Mouse (Mus musculus) heart, embryonic 13.5 days (tissue): Measurements from ENCODE around the gene Cdca5. TPM values are rescaled to one million over a fixed set of nuclear protein-coding genes. Genes with fewer than 3 reads are reported as not detected.
"Not testable (repeated sequence)": the region's sequence is repeated elsewhere in the genome, so short reads cannot be mapped to it uniquely, and the experiment has no call there.

ENCODE experiments used
- ATAC-seq: fragments of 200-750 bp; cut with Nextera tagmentation; 2 replicates; pipeline ENCODE4 v1.8.0; 2017; ENCODE audit warnings: moderate TSS enrichment; ENCODE audit not compliant: insufficient number of reproducible peaks, low FRiP score, low TSS enrichment; ENCODE audit errors: extremely low read depth
- H3K27ac ChIP-seq: fragments of 300-500 bp; sonication (generic); replicated peaks from 2 replicates; pipeline ENCODE4 v1.5.1; 2015; ENCODE audit warnings: moderate library complexity, mild to moderate bottlenecking, inconsistent platforms
- H3K27me3 ChIP-seq: fragments of 300-500 bp; sonication (generic); replicated peaks from 2 replicates; pipeline ENCODE4 v1.6.1; 2015; ENCODE audit warnings: mild to moderate bottlenecking, inconsistent platforms
- H3K36me3 ChIP-seq: fragments of 300-500 bp; sonication (generic); 2 replicates; pipeline ENCODE4 v1.6.1; 2015; ENCODE audit warnings: mild to moderate bottlenecking, inconsistent platforms
- H3K4me1 ChIP-seq: fragments of 300-500 bp; sonication (generic); 2 replicates; pipeline ENCODE4 v1.6.1; 2015; ENCODE audit warnings: inconsistent platforms
- H3K4me2 ChIP-seq: fragments of 300-500 bp; sonication (generic); 2 replicates; pipeline ENCODE4 v1.6.1; 2015; ENCODE audit warnings: inconsistent platforms, mild to moderate bottlenecking, moderate library complexity
- H3K4me3 ChIP-seq: fragments of 300-500 bp; sonication (generic); 2 replicates; pipeline ENCODE4 v1.5.1; 2015; ENCODE audit warnings: moderate library complexity, mild to moderate bottlenecking, inconsistent platforms
- H3K9ac ChIP-seq: fragments of 300-500 bp; sonication (generic); 2 replicates; pipeline ENCODE4 v1.6.1; 2015; ENCODE audit warnings: inconsistent platforms, mild to moderate bottlenecking, moderate library complexity
- H3K9me3 ChIP-seq: fragments of 300-500 bp; sonication (generic); 2 replicates; pipeline ENCODE4 v1.6.1; 2016; ENCODE audit warnings: inconsistent platforms
- WGBS: fragments of 180-500 bp; shearing (Covaris S2); methylation state at CpG from one replicate; pipeline ENCODE4 v1.1.7; 2015; ENCODE audit warnings: mixed read lengths; 5-methylcytosine and 5-hydroxymethylcytosine counted together
- polyA plus RNA-seq: library from polyadenylated mRNA; unstranded; fragments of >200 nt; fragmentation: Nextera tagmentation; extraction: Ambion mirVana; gene quantifications from 2 replicates; pipeline ENCODE4 v1.2.1, GENCODE M21; 2015

The Cdca5 gene
- 27.4 and 27.6 TPM in 2 replicates for polyA plus RNA-seq

- H3K27ac ChIP-seq: peak within 1 kb of the TSS; percentile 59
- peaks cover 22% of the 10 kb centered on the region for H3K4me1 ChIP-seq
- no peaks in the 10 kb centered on the region for H3K9me3 ChIP-seq
- peak; percentile 79 for ATAC-seq
- H3K36me3 ChIP-seq: peaks cover 68% of the 10 kb centered on the region
- WGBS: under 1% methylated on average over 58 of the region's 58 CpGs
- peak within 1 kb of the TSS; percentile 94 for H3K4me2 ChIP-seq
- peak within 1 kb of the TSS; percentile 84 for H3K4me3 ChIP-seq
- H3K9ac ChIP-seq: peak within 1 kb of the TSS; percentile 89
- H3K27me3 ChIP-seq: no peaks in the 10 kb centered on the region
Measured at GRCm38 (mm10) chr19:6084478-6085248, at the start of gene Cdca5, which contains the start of gene Zfpl1. Gene Cdca5, plus strand, starts transcription at chr19:6084983. Gene Zfpl1, minus strand, starts transcription at chr19:6084956.

- Histone ChIP-seq H3K27ac (no peak overlapping the region), H3K27me3 (peaks cover 4% of the 10 kb centered on the region; the same call in 1 of the 2 replicates), H3K36me3 (no peaks in the 10 kb centered on the region), H3K9ac (no peak overlapping the region), H3K9me3 (no peaks in the 10 kb centered on the region), H3K4me3 (no peak overlapping the region), H3K4me1 (no peaks in the 10 kb centered on the region), H3K4me2 (no peak overlapping the region)
- no peak for ATAC-seq
- 68% methylated on average over 9 of the region's 9 CpGs for WGBS
Measured at GRCm38 (mm10) chr19:6035966-6036585, 48.7 kb upstream of the Cdca5 start.

DNA sequence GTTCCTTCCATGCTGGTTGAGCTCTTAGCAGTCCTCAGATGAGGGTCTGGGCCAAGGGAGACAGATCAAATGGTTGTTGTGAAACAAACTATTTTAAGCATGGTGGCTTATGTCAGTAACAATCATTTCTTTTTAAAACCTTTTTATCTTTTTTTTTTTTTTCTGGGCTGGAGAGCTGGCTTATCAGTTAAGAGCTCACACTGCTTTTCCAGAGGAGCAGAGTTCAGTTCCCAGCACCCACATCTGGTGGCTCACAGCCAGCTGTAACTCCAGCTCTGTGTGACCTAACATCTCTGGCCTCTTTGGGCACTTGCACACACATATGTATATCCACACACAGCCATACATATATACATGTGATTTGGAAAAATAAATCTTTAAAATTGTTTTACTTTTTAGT lies 47.1 kb upstream of the Cdca5 start:
- no peak overlapping the region for H3K27ac ChIP-seq
- H3K9ac ChIP-seq: no peak overlapping the region
- no peak overlapping the region for H3K4me2 ChIP-seq
- H3K9me3 ChIP-seq: no peaks in the 10 kb centered on the region
- no peak overlapping the region for H3K4me3 ChIP-seq
- no peaks in the 10 kb centered on the region for H3K36me3 ChIP-seq
- no peaks in the 10 kb centered on the region for H3K4me1 ChIP-seq
- no peaks in the 10 kb centered on the region for H3K27me3 ChIP-seq
- no peak for ATAC-seq

DNA sequence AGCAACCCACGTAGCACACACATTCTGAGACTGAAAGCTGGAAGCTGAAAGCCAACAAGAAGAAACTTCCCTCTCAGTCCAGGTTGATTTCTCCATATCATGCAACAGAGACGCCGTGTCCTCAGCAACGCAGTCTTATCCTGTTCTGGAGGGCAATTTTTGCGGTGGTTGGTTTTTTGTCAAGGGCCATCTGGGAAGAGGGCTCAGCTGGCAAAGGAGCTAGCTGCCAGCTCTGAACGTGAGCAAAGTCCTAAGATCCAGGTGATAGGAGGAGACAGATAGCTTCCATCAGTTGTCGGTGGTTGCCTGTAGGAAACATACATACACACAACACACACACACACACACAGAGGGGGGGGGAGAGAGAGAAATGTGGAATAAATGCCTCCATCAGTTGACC lies 46.5 kb upstream of the Cdca5 start:
- H3K9ac ChIP-seq: no peak overlapping the region
- no peaks in the 10 kb centered on the region for H3K9me3 ChIP-seq
- no peaks in the 10 kb centered on the region for H3K4me1 ChIP-seq
- no peak for ATAC-seq
- WGBS: 71% methylated on average over 7 of the region's 7 CpGs
- no peak overlapping the region for H3K4me2 ChIP-seq
- H3K4me3 ChIP-seq: no peak overlapping the region
- no peaks in the 10 kb centered on the region for H3K36me3 ChIP-seq
- H3K27me3 ChIP-seq: no peaks in the 10 kb centered on the region
- H3K27ac ChIP-seq: no peak overlapping the region

GRCm38 (mm10) chr19:6040002-6040401 lies 44.8 kb upstream of the Cdca5 start:
- no peaks in the 10 kb centered on the region for H3K9me3 ChIP-seq
- no peak overlapping the region for H3K9ac ChIP-seq
- no peak overlapping the region for H3K4me3 ChIP-seq
- peaks cover 1% of the 10 kb centered on the region for H3K4me1 ChIP-seq
- H3K27me3 ChIP-seq: no peaks in the 10 kb centered on the region
- H3K36me3 ChIP-seq: no peaks in the 10 kb centered on the region
- ATAC-seq: no peak
- H3K4me2 ChIP-seq: no peak overlapping the region
- H3K27ac ChIP-seq: no peak overlapping the region

DNA sequence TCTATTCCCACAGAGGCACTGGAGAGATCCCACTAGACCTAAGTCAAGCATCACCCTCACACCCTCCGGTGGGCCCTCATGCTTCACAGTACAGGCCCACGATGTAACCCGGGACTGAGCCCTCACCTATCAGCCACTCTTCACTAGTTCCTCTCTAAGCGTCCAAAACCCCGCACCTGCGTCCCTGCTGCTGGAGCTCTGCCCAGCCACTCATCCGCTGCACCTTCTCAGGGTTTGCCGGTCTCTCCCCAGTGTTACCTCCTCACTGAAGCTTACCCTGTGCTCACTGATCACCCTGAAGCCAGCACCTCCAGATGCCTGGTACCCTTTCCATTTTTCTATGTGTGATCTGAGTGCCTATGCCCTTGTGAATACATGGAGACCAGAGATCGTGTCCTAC lies 42.5 kb upstream of the Cdca5 start:
- no peak for ATAC-seq
- H3K9ac ChIP-seq: no peak overlapping the region; the same call in 1 of the 2 replicates
- no peak overlapping the region for H3K4me3 ChIP-seq
- no peaks in the 10 kb centered on the region for H3K27me3 ChIP-seq
- H3K4me2 ChIP-seq: no peak overlapping the region
- no peaks in the 10 kb centered on the region for H3K9me3 ChIP-seq
- H3K36me3 ChIP-seq: no peaks in the 10 kb centered on the region
- H3K4me1 ChIP-seq: peaks cover 10% of the 10 kb centered on the region
- 71% methylated on average over 9 of the region's 9 CpGs for WGBS
- H3K27ac ChIP-seq: no peak overlapping the region

- 53% methylated on average over 4 of the region's 4 CpGs for WGBS
- not testable (repeated sequence) for H3K4me3 ChIP-seq, H3K9me3 ChIP-seq, H3K4me2 ChIP-seq, H3K27me3 ChIP-seq, H3K27ac ChIP-seq, H3K9ac ChIP-seq, ATAC-seq
- H3K4me1 ChIP-seq: peaks cover 25% of the 10 kb centered on the region
- H3K36me3 ChIP-seq: peaks cover 11% of the 10 kb centered on the region
Measured at GRCm38 (mm10) chr19:6044102-6044501, 40.7 kb upstream of the Cdca5 start.

GRCm38 (mm10) chr19:6045366-6046293 lies 39.2 kb upstream of the Cdca5 start:
- no peaks in the 10 kb centered on the region for H3K9me3 ChIP-seq
- H3K27ac ChIP-seq: peak overlapping the region; percentile 99
- H3K4me2 ChIP-seq: peak overlapping the region; percentile 99
- H3K27me3 ChIP-seq: no peaks in the 10 kb centered on the region
- peaks cover 25% of the 10 kb centered on the region for H3K4me1 ChIP-seq
- peak overlapping the region; percentile 96 for H3K4me3 ChIP-seq
- 15% methylated on average over 20 of the region's 20 CpGs for WGBS
- H3K9ac ChIP-seq: peak overlapping the region; percentile 96
- no peak for ATAC-seq
- H3K36me3 ChIP-seq: peaks cover 26% of the 10 kb centered on the region

GRCm38 (mm10) chr19:6046294-6047153 lies 38.3 kb upstream of the Cdca5 start, which contains the start of gene Syvn1:
Gene Syvn1, plus strand, starts transcription at chr19:6046576.
- no peaks in the 10 kb centered on the region for H3K9me3 ChIP-seq
- peaks cover 35% of the 10 kb centered on the region for H3K36me3 ChIP-seq
- peaks cover 25% of the 10 kb centered on the region for H3K4me1 ChIP-seq
- ATAC-seq: peak; percentile 76
- H3K9ac ChIP-seq: peak within 1 kb of the TSS; percentile 96
- under 1% methylated on average over 65 of the region's 65 CpGs for WGBS
- H3K27ac ChIP-seq: peak within 1 kb of the TSS; percentile 99
- no peaks in the 10 kb centered on the region for H3K27me3 ChIP-seq
- H3K4me3 ChIP-seq: peak within 1 kb of the TSS; percentile 96
- peak within 1 kb of the TSS; percentile 99 for H3K4me2 ChIP-seq

GRCm38 (mm10) chr19:6047154-6047898 lies 37.5 kb upstream of the Cdca5 start:
- WGBS: 1% methylated on average over 43 of the region's 44 CpGs
- Histone ChIP-seq H3K36me3 (peaks cover 43% of the 10 kb centered on the region), H3K4me2 (peak overlapping the region; percentile 99), H3K27ac (peak overlapping the region; percentile 99), H3K9me3 (no peaks in the 10 kb centered on the region), H3K9ac (peak overlapping the region; percentile 96), H3K4me3 (peak overlapping the region; percentile 96), H3K4me1 (peaks cover 29% of the 10 kb centered on the region), H3K27me3 (no peaks in the 10 kb centered on the region)
- ATAC-seq: peak; percentile 19; the same call in 1 of the 2 replicates
